Mouse (Mus musculus) left cerebral cortex, adult 2 months (tissue): Measurements from ENCODE around the gene Fkbp2. TPM values are rescaled to one million over a fixed set of nuclear protein-coding genes. Genes with fewer than 3 reads are reported as not detected.

Experiments
- DNase-seq, 2 experiments: peaks; one replicate each; pipeline ENCODE4 v3.0.0; 2021 to 2022; ENCODE audit warnings: low spot score in 2 of 2, mixed read lengths in 1 of 2; ENCODE audit errors: extremely low spot score in 1 of 2
- H3K27ac ChIP-seq: fragments of 200-600 bp; 2 replicates; pipeline ENCODE4 v1.8.1; 2022
- H3K4me3 ChIP-seq: fragments of 200-600 bp; 2 replicates; pipeline ENCODE4 v1.8.1; 2022
- CTCF ChIP-seq: fragments of 200-600 bp; IDR thresholded peaks from 2 replicates; pipeline ENCODE4 v1.8.1; 2022; ENCODE audit warnings: antibody characterized with exemption, mild to moderate bottlenecking, moderate library complexity
- intact Hi-C: fragments of 180-260 bp; cut with DNase I; formaldehyde crosslinking; loops from one replicate; pipeline ENCODE4 v1.15.1; 2025
- total RNA-seq, 2 experiments: library from RNA; stranded (reverse); gene quantifications; 2 replicates each; pipeline ENCODE4 v1.2.3; 2021

The Fkbp2 gene
- total RNA-seq, 2 experiments from 2014 or later, result 106 to 108 TPM

DNA sequence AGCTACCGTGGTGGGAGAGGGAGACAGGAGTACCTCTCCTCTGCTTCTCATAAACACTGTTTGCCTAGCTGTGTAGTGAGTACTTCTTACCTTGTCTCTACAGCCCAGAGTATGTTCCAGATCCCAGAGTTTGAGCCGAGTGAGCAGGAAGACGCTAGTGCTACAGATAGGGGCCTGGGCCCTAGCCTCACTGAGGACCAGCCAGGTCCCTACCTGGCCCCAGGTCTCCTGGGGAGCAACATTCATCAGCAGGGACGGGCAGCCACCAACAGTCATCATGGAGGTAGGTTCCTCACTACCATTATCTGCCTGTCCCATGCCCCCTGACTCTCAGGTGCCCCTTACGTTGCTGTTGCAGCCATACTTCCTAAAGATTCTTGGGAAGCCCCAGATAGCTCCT is 37.5 kb downstream of the Fkbp2 start:
- intact Hi-C loops, result loop anchor here (1.0 to 5.0 kb wide), 2 partner anchors 8 to 35 kb away; partner anchors contain the start of gene Plcb3
- TF ChIP-seq CTCF, result no peak
- peak overlapping the region; percentile 97 for H3K27ac ChIP-seq
- DNase-seq, result no peak
- H3K4me3 ChIP-seq, result peak overlapping the region; percentile 92

DNA sequence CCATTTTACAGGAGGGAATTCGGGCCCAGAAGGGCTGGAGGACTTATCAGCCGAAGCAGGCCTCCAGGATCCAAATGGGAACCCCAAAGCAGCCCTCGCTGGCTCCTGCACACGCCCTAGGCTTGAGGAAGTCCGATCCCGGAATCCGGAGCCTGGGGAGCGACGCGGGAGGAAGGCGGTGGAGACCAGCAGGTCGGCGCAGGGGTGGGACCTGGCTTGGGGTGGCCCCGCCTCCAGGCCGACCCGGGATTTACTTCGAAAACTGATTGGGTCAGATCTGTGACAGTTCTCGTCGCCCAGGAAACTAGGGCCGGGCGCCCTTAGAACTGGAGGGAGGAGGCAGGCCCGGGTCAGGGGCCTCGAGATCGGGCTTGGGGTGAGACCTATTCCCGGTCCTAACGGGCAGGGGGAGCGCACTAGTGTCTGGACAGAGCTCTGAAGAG is 38.0 kb downstream of the Fkbp2 start, which contains the start of gene Gpr137:
TSS of gene Gpr137 (minus strand) at position 232 of the 443 bp plus-strand sequence.
- H3K27ac ChIP-seq, result peak within 1 kb of the TSS; percentile 97
- peak; percentile 92 for DNase-seq
- intact Hi-C loops, result loop anchor here (1.0 to 5.0 kb wide), 2 partner anchors 8 to 35 kb away; partner anchors contain the start of gene Plcb3
- peak within 1 kb of the TSS; percentile 92 for H3K4me3 ChIP-seq
- TF ChIP-seq CTCF, result no peak

DNA sequence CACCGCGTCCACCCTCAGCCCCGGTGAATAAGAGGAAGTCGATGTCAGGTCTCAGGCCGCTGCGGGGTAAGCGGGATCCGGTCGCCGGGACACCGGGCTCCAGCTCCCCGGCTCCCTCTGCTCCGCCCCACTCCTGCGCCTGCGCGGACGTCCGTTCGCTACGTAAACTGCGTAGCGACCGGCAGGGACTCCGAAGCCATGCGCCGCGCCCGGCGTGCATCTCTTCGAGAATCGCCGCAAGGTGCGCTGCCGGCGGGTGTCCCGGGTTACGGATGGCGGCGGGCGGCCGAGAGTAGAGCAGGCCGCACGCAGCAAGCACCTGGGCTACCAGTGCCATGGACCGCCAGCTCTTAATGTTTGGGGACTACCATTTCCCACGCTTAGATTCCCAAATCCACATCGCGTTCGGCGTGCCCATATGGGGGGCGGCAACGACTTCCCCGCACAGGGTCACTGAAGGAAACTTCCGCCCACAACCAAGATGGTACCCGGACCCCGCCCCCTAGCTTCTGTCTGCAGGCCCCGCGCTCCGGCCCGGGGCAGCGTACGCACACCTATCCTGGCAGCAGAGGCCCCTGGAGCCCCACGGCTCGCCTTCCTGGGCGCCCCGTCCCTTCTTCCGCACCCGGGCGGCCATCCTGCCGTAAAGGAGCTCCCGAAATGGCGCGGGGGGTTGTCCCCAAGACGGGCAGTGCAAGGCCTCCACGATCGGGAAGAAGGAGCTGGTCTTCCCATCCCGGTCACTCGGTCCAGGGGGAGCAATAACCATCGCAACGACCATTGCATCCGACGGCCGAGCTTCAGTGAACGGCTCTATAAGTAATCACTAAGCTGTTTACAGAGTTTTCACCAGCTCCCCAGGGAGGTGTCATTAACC is 38.7 kb downstream of the Fkbp2 start, which contains the start of gene Bad:
TSS of gene Bad (plus strand) at position 490 of the 877 bp plus-strand sequence.
- Histone ChIP-seq H3K4me3 (peak within 1 kb of the TSS; percentile 92), H3K27ac (peak within 1 kb of the TSS; percentile 97)
- DNase-seq, result peak; percentile 92 to 96
- TF ChIP-seq CTCF, result no peak; the same call in 1 of the 2 replicates
- intact Hi-C loops, result loop anchor here (1.0 to 5.0 kb wide), 2 partner anchors 9 to 36 kb away; partner anchors contain the start of gene Plcb3

DNA sequence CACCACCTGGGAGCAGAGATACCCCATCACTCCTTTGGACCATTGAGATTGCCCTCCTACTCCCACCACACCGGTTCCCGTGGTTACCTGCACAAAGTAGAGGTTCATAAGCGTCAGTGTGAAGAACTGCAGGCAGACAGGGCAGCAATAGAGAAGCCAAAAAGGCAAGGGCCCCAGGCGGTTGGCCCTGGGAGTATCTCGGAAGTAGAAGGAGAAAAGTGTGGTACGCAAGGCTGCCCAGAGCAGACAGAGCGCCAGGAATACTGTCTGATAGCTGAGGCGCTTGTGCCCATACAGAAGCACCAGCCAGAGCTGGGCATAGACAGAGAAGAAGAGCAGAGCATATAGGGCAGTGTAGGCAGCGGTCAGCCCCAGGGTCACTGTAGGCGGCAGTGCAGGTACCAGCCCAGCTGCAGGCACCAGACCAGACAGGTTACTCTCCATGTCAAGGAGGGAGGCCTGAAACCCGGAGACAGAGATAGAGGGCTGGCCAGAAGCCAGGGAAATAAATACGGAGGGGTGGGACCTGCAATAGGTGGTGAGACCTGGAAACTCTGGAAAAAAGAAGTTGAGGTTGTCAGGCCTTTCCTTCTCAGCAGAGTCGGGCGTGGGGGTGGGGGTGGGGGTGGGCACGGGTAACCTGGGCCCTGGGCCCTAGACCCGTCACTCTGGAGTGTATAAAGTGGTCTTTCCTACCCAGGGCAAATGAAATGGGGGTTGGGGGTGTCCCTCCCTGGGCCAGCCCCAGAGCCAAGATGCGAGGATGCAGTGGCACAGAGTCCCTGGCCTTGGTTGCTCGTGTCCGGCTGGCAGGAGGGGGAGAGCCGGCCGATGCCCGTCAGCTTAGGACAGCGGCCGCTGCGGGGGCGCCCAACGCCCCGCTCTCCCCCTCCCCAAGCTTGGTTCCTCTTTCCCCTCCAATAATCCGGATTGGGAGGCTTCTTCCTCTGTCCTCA is 39.6 kb downstream of the Fkbp2 start:
- Histone ChIP-seq H3K27ac (peak overlapping the region; percentile 97), H3K4me3 (peak overlapping the region; percentile 92)
- TF ChIP-seq CTCF, result no peak
- intact Hi-C loops, result loop anchor here (5.0 kb wide), 1 partner anchor 37 kb away; the partner anchor contains the start of gene Plcb3
- no peak for DNase-seq

DNA sequence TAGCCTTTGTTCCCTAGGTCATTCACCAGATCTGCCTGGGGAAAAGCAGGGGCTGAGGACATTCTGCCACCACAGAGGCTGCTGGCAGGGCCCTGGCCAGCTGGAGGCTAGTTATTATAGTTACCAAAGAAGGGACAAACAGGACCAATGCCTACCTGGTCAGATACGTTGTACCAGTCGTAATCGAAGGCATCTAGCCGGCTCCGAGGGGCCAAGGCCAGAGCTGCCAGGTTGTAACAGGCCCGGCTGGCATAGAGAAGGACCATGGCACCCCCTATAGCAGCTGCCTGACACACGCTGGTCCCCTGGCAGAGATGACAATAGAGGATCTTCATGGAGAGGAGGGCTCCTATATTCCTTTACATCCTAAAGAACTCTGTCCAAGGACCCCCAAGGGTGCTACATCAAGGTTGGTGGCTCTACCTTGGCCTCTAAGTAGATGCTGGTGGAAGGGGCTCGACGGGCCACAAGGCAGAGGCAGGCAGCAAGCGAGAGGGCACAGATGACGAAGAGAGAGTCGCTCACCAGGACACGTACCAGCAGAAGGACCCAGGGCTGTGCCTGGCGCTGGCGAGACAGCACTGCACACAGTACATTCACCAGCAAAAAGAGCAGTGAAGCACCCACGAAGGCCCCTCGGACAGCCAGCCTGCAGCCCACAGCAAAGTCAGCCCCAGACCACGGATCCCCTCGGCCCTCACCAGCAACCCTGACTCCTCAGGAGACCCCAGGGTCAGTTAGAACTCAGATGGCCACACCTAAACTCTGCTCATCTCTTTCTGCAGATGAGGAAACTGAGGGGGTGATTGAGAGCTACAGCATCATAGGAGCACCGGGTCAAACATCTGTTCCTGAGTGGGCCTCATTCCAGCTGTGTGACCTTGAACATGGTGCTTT is 40.9 kb downstream of the Fkbp2 start:
- Histone ChIP-seq H3K4me3 (peak overlapping the region; percentile 92), H3K27ac (peak overlapping the region; percentile 97; the same call in 1 of the 2 replicates)
- no peak for TF ChIP-seq CTCF
- intact Hi-C loops, result loop anchor here (5.0 kb wide), 1 partner anchor 38 kb away; the partner anchor contains the start of gene Plcb3
- DNase-seq, result no peak

DNA sequence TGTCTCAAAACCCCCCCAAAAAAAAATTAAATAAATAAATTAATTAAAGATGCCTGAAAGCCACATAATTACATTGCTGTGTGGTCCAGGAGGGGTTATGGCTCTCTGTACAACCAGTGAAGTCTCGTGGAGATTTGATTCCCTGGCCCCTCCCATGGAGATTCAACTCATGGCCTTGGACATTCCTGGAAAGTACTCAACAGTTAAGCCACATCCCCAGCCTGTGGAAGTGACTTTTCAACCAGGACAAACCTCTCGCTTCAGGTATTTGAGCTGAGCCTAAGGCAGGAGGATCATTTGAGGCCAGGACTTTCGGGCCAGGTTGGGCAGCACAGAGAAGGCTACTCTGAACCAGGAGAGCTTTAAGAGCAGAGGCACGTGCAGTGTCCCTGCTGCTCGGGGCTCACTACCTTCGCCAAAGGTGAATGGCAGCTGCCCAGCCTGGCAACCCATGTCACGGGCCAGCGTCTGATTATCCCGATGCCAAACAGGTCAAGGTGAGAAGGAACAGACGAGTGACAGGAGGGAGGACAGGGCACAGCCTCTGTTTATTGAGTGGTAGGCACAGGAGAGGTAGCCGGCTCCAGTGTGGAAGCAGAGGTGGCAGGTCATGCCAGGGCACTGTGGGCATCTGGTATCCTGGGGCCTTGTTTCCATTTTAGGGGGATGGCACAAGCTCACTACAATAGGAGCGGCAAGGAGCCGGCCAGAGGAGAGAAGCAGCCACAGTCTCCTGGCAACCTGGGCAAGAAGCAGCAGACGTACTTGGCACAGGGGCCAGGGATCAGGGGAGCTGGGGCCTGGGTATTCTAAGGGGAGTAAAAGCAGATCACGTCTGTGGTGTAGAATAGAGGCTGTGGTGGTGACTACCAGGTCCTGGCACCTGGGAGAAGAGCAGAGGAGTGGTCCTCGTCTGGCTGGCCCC is 42.5 kb downstream of the Fkbp2 start:
- intact Hi-C loops, result no loop called here
- TF ChIP-seq CTCF, result no peak
- DNase-seq, result no peak
- Histone ChIP-seq H3K27ac (no peak overlapping the region), H3K4me3 (no peak overlapping the region)

DNA sequence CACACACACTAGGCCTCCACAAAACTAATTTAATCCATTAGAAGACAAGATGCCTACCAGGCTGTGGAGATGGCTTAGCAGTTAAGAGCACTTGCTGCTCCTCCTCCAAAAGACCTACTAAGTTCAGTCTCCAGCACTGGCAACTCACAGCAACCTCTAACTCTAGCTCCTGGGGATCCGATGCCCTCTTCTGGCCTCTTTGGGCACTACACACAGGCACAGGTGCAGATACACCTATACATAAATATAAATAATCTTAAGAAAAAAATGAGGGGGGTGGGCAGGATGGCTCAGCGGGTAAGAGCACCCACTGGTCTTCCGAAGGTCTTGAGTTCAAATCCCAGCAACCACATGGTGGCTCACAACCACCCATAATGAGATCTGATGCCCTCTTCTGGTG is 44.0 kb downstream of the Fkbp2 start:
- TF ChIP-seq CTCF, result peak; percentile 57
- H3K27ac ChIP-seq, result no peak overlapping the region
- intact Hi-C loops, result no loop called here
- H3K4me3 ChIP-seq, result no peak overlapping the region
- DNase-seq, result no peak

DNA sequence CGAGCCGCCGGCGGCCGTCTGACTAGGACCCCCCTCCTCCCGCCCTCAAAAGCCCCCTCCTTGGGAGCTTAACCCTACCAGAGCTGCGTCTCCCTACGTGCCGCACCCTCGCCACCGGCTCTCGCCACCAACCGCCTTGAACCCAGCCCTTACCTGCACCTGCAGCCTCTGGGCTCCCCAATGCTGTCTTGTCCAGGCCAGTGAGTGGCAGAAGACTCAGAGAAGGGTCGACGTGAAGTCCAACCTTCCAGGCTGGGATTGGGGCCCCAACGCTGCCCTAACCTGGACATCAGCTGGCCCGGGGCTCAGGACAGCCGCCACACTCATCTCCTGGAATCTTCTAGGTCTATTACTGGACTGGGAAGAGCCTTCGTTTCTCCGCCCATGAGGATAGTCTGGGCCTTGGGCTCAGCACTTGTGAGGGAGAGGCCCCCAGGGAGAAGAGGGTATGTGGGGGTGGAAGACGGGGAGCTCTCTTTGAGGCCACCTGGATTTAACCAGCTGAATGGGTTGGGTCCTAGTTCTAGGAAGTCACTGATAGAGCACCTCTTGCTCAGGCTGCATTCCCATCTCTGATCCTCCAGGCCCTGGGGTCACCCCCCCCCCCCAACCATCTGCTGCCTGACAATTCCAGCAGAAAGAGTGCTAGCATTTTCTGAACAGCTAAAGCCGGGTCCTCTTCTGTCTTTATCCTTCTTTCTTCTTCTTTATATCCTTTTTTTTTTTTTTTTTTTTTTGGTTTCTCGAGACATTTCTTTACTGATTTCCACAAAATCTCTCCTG is 45.9 kb downstream of the Fkbp2 start, which contains the start of gene Kcnk4:
TSS of gene Kcnk4 (minus strand) at position 321 of the 783 bp plus-strand sequence.
- H3K27ac ChIP-seq, result peak within 1 kb of the TSS; percentile 91
- intact Hi-C loops, result no loop called here

More for the DNA sequence above, 45.9 kb downstream of the Fkbp2 start, which contains the start of gene Kcnk4:
- DNase-seq, result no peak
- TF ChIP-seq CTCF, result no peak
- H3K4me3 ChIP-seq, result peak within 1 kb of the TSS; percentile 54
